Mouse (Mus musculus) embryo, embryonic 10 days (tissue): ENCODE data around the gene Adam6b.
"Not testable (repeated sequence)": the region's sequence is repeated elsewhere in the genome, so short reads cannot be mapped to it uniquely, and the experiment has no call there.

Source experiments
- DNase-seq: peaks from one replicate; pipeline ENCODE4 v3.0.0-alpha.2; 2015; ENCODE audit warnings: low spot score

Adam6b gene

GRCm38 (mm10) chr12:113489211-113489610 is at the start of gene Adam6b:
Adam6b (plus strand) TSS chr12:113489511.
- not testable (repeated sequence) for DNase-seq

GRCm38 (mm10) chr12:113446061-113446460 is 43.2 kb upstream of the Adam6b start:
- no peak for DNase-seq

GRCm38 (mm10) chr12:113476164-113476563 is 13.1 kb upstream of the Adam6b start:
- no peak for DNase-seq

GRCm38 (mm10) chr12:113482147-113482546 is 7.2 kb upstream of the Adam6b start:
- no peak for DNase-seq

- no peak for DNase-seq
These were observed 6.5 kb upstream of the Adam6b start for GRCm38 (mm10) chr12:113482661-113483389.

- DNase-seq = no peak
These were observed 5.7 kb upstream of the Adam6b start for GRCm38 (mm10) chr12:113483492-113484162.

- peak; percentile 5 for DNase-seq
These were observed 4.3 kb upstream of the Adam6b start for GRCm38 (mm10) chr12:113484971-113485485.

GRCm38 (mm10) chr12:113487693-113488092 is 1.6 kb upstream of the Adam6b start:
- peak; percentile 51 for DNase-seq

GRCm38 (mm10) chr12:113525901-113526300 is 36.6 kb downstream of the Adam6b start:
- DNase-seq = no peak
